ENCODE assay signal across 9 mouse cellular contexts in genomic region chr13:48668091-48668975, GRCm38 (mm10). TPM values are rescaled to one million over a fixed set of nuclear protein-coding genes. Genes with fewer than 3 reads are reported as not detected.
DNase-seq lines count a peak whose midpoint lies in the region; ATAC-seq and TF ChIP-seq lines count a peak whose summit lies in the region.
"Had no signal": no experiment of that assay in that cellular context is flagged by ENCODE, and none has a peak within 500 bp of the region (broad histone marks: within the 10 kb centered on the region; RNA-seq: fewer than 3 reads in every experiment).

No protein-coding gene starts in this region.

- H3K4me1 ChIP-seq in heart, embryonic 12.5 days (replicated peaks) = peaks cover 37% of the 10 kb centered on the region
- H3K4me1 ChIP-seq in hindbrain, embryonic 13.5 days (replicated peaks) = peaks cover 28% of the 10 kb centered on the region
- peaks cover 9% of the 10 kb centered on the region for H3K4me1 ChIP-seq in midbrain, embryonic 11.5 days (ENCODE audit: control insufficient read depth, insufficient read depth, low read length)
- peaks cover 10% of the 10 kb centered on the region for H3K4me1 ChIP-seq in thymus, adult 2 months (replicated peaks; ENCODE audit: control insufficient read depth, insufficient read depth, low read length)

- no peak for DNase-seq in heart, postnatal 4 days
- peak; percentile 34 for DNase-seq in brain, embryonic 14.5 days (ENCODE audit: low read depth)
- peak; percentile 95 for DNase-seq in midbrain, embryonic 11.5 days (ENCODE audit: low spot score, missing footprints)
- DNase-seq in thymus, adult 2 months = no peak
- no peak for DNase-seq in Muller cell, postnatal 12 days (ENCODE audit: inconsistent ontology term)
- no peak for DNase-seq in layer of hippocampus, adult 9-10 months (ENCODE audit: low spot score)

- H3K9me3 ChIP-seq in heart, embryonic 12.5 days (replicated peaks) = no peaks in the 10 kb centered on the region
- no peaks in the 10 kb centered on the region for H3K9me3 ChIP-seq in hindbrain, embryonic 13.5 days
- no peaks in the 10 kb centered on the region for H3K9me3 ChIP-seq in midbrain, embryonic 11.5 days (ENCODE audit: control insufficient read depth, low read length)

- no peak for ATAC-seq in heart, embryonic 12.5 days (ENCODE audit: insufficient number of reproducible peaks, low FRiP score)
- no peak for ATAC-seq in hindbrain, embryonic 13.5 days (ENCODE audit: low FRiP score)
- no peak for ATAC-seq in midbrain, embryonic 11.5 days (ENCODE audit: low FRiP score)

- peak overlapping the region; percentile 74 for H3K4me2 ChIP-seq in heart, embryonic 12.5 days
- peak overlapping the region; percentile 28 for H3K4me2 ChIP-seq in hindbrain, embryonic 13.5 days
- H3K4me2 ChIP-seq in midbrain, embryonic 11.5 days = peak overlapping the region; percentile 29; the same call in 1 of the 2 replicates

- H3K9ac ChIP-seq in heart, embryonic 12.5 days = peak overlapping the region; percentile 44
- peak overlapping the region; percentile 46; the same call in 1 of the 2 replicates for H3K9ac ChIP-seq in hindbrain, embryonic 13.5 days
- H3K9ac ChIP-seq in midbrain, embryonic 11.5 days (ENCODE audit: low read length) = no peak overlapping the region

- no peaks in the 10 kb centered on the region for H3K36me3 ChIP-seq in heart, embryonic 12.5 days
- no peaks in the 10 kb centered on the region for H3K36me3 ChIP-seq in hindbrain, embryonic 13.5 days
- H3K36me3 ChIP-seq in midbrain, embryonic 11.5 days (ENCODE audit: control insufficient read depth, insufficient read depth, low read length) = no peaks in the 10 kb centered on the region
- H3K36me3 ChIP-seq in thymus, adult 2 months (ENCODE audit: control insufficient read depth, insufficient read depth, low read length) = no peaks in the 10 kb centered on the region

- 1% methylated on average over 33 of the region's 33 CpGs for WGBS in heart, embryonic 12.5 days
- WGBS in hindbrain, embryonic 13.5 days = 2% methylated on average over 32 of the region's 33 CpGs
- WGBS in midbrain, embryonic 11.5 days = 1% methylated on average over 33 of the region's 33 CpGs
- WGBS in thymus, adult 2 months = 3% methylated on average over 33 of the region's 33 CpGs

- H3K27ac ChIP-seq in heart, embryonic 12.5 days (ENCODE audit: poor library complexity, severe bottlenecking) = no peak overlapping the region
- no peak overlapping the region for H3K27ac ChIP-seq in hindbrain, embryonic 13.5 days
- no peak overlapping the region for H3K27ac ChIP-seq in midbrain, embryonic 11.5 days (ENCODE audit: low read depth, low read length)
- no peak overlapping the region for H3K27ac ChIP-seq in thymus, adult 2 months (ENCODE audit: control insufficient read depth, insufficient read depth, low read length)

- H3K27me3 ChIP-seq in heart, embryonic 12.5 days (replicated peaks) = peaks cover 96% of the 10 kb centered on the region
- H3K27me3 ChIP-seq in hindbrain, embryonic 13.5 days = peaks cover 98% of the 10 kb centered on the region
- peaks cover 95% of the 10 kb centered on the region for H3K27me3 ChIP-seq in midbrain, embryonic 11.5 days (ENCODE audit: control insufficient read depth, insufficient read depth, low read length)
- H3K27me3 ChIP-seq in thymus, adult 2 months (ENCODE audit: control insufficient read depth, insufficient read depth, low read length) = peaks cover 47% of the 10 kb centered on the region

- no peak for TF ChIP-seq CTCF in brain, embryonic 14.5 days (IDR thresholded peaks at IDR 0.05; ENCODE audit: borderline replicate concordance, extremely low read depth, insufficient read depth, insufficient read length)
- no peak for TF ChIP-seq CTCF in thymus, adult 2 months (IDR thresholded peaks at IDR 0.05; ENCODE audit: borderline replicate concordance, control insufficient read depth, extremely low read depth, insufficient read depth, low read length, poor library complexity)

- no peak for TF ChIP-seq POLR2A in brain, embryonic 14.5 days (IDR thresholded peaks at IDR 0.05; ENCODE audit: borderline replicate concordance, extremely low read depth, insufficient read depth, insufficient read length, poor library complexity, severe bottlenecking)
- TF ChIP-seq POLR2A in thymus, adult 2 months (IDR thresholded peaks at IDR 0.05; ENCODE audit: control insufficient read depth, extremely low read depth, insufficient read depth, low read length, poor library complexity) = no peak

- H3K4me3 ChIP-seq in heart, embryonic 12.5 days = peak overlapping the region; percentile 37
- peak overlapping the region; percentile 17 for H3K4me3 ChIP-seq in hindbrain, embryonic 13.5 days
- H3K4me3 ChIP-seq in midbrain, embryonic 11.5 days (ENCODE audit: low read depth, low read length) = peak overlapping the region; percentile 7; the same call in 1 of the 2 replicates
- no peak overlapping the region for H3K4me3 ChIP-seq in thymus, adult 2 months (ENCODE audit: control insufficient read depth, insufficient read depth, low read length)

RNA-seq across cellular contexts. Expression of gene Barx1, which starts 5.5 kb away (rescaled TPM):
- 0.89 and 1.3 TPM in 2 replicates for polyA plus RNA-seq in heart, embryonic 12.5 days (2016; fragmentation: Nextera tagmentation; extraction: Ambion mirVana)
- total RNA-seq in heart, postnatal 4 days (2021) = not detected
- polyA plus RNA-seq in brain, embryonic 14.5 days (2012; rRNA removed) = 0.15 and 0.38 TPM in 2 replicates
- polyA plus RNA-seq in hindbrain, embryonic 13.5 days (2015; fragmentation: Nextera tagmentation; extraction: Ambion mirVana) = 0.87 TPM in 1 of 2 replicates, not detected in the other
- 0.19 and 0.46 TPM in 2 replicates for polyA plus RNA-seq in midbrain, embryonic 11.5 days (2014; fragmentation: Nextera tagmentation; extraction: Ambion mirVana)
- polyA plus RNA-seq in thymus, adult 2 months (2012; rRNA removed) = 0.41 and 1.1 TPM in 2 replicates
- polyA plus RNA-seq: gonadal fat pad, adult 2 months had no signal

RNA-seq across cellular contexts. Expression of gene Ptpdc1, which starts 42.9 kb away (rescaled TPM):
- 6.8 and 7.7 TPM in 2 replicates for polyA plus RNA-seq in heart, embryonic 12.5 days (2016; fragmentation: Nextera tagmentation; extraction: Ambion mirVana)
- total RNA-seq in heart, postnatal 4 days (2021) = 1 to 10 TPM; 8.2 to 8.9 TPM
- 10.4 and 19.6 TPM in 2 replicates for polyA plus RNA-seq in brain, embryonic 14.5 days (2012; rRNA removed)
- 15.1 and 15.9 TPM in 2 replicates for polyA plus RNA-seq in hindbrain, embryonic 13.5 days (2015; fragmentation: Nextera tagmentation; extraction: Ambion mirVana)
- 17.2 and 17.8 TPM in 2 replicates for polyA plus RNA-seq in midbrain, embryonic 11.5 days (2014; fragmentation: Nextera tagmentation; extraction: Ambion mirVana)
- polyA plus RNA-seq in thymus, adult 2 months (2012; rRNA removed) = 1.1 and 1.3 TPM in 2 replicates

Comparison
In these comparisons a context has a peak if more than half of its experiments do, and no peak if none do; other contexts are left out.
1. DNase-seq: peak in brain, embryonic 14.5 days (single experiment) and midbrain, embryonic 11.5 days (single experiment); none in heart, postnatal 4 days (single experiment), thymus, adult 2 months (single experiment), Muller cell, postnatal 12 days (single experiment) and layer of hippocampus, adult 9-10 months (single experiment).
2. Peak in every context shown above with its lines, with median percentiles within 50 percentile points of each other: H3K4me2 ChIP-seq.